Mouse (Mus musculus): ENCODE data around the gene Anapc2. TPM values are rescaled to one million over a fixed set of nuclear protein-coding genes. Genes with fewer than 3 reads are reported as not detected.

Gene Anapc2
- total RNA-seq (2012; rRNA removed) = 9.8 and 10.3 TPM in 2 replicates
- 10 to 100 TPM in 1 of 2 experiments, not detected in 1; 67.0 TPM for polyA plus RNA-seq (2012; ENCODE audit: insufficient read depth in 1 of 2, insufficient read length in 2 of 2, low read depth in 1 of 2, low replicate concordance in 2 of 2, missing spikeins in 1 of 2)

DNA sequence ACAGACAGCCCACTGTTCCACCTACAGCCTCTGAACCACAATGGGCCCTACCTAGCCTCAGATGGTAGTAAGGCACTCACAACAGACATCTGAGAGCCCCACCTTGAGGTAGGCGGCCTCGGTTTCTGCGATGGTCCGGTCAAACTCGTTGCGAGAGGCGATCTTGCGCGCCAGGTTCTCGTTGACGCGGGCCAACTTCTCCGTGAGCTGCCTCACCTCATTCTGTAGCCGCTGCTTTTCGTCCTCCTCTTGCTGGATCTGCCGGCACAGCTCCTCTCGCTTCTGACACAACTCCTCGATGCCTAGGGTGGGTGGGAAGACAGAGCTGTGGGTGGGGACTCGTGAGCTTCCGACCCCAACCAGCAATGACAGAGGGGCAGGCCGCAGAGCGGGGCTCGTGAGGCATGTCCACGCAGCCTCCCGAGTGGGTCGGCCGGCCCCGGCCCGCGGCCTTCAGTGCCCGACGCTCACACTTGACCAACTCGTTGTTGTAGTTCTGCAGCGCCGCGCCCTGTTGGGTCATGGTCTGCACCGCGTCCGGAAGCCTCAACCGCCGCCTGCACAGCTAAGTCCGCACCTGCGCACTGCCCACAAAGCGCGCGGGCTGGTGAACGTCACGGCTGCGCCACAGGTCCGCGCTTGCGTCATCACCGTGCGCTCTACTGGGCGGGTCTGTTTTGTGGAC lies at the start of gene Anapc2, which contains the start of gene Ssna1:
Anapc2 (plus strand) TSS at position 652 of the 685 bp plus-strand sequence.
Ssna1 (minus strand) TSS at position 612 of the 685 bp plus-strand sequence.
- Histone ChIP-seq H3K27ac (ENCODE audit: control insufficient read depth, low read depth, low read length) (peak within 1 kb of the TSS; percentile 60), H3K27me3 (ENCODE audit: control insufficient read depth in 1 of 2, insufficient read depth in 2 of 2, low read length in 2 of 2) (no peaks in the 10 kb centered on the region), H3K9me3 (replicated peaks; ENCODE audit: insufficient read depth, low read length) (no peaks in the 10 kb centered on the region), H3K4me3 (ENCODE audit: control insufficient read depth in 1 of 2, insufficient read depth in 1 of 2, low read depth in 2 of 2, low read length in 2 of 2) (peak within 1 kb of the TSS; percentile 76 to 87), H3K9ac (ENCODE audit: control insufficient read depth, low read depth, low read length, poor library complexity, severe bottlenecking) (peak within 1 kb of the TSS; percentile 84), H3K79me2 (ENCODE audit: control insufficient read depth, insufficient read depth, low read length, poor library complexity) (peaks cover 36% of the 10 kb centered on the region), H3K4me1 (ENCODE audit: control insufficient read depth in 1 of 2, insufficient read depth in 2 of 2, low read length in 2 of 2) (peaks cover 5 to 26% of the 10 kb centered on the region in 2 experiments), H3K36me3 (ENCODE audit: control insufficient read depth in 1 of 2, insufficient read depth in 2 of 2, low read length in 2 of 2) (peaks cover 1 to 26% of the 10 kb centered on the region in 2 experiments)
- peak; percentile 98 for DNase-seq (ENCODE audit: low read depth, low spot score)
- peak; percentile 59 for TF ChIP-seq TCF12 (IDR thresholded peaks at IDR 0.05; ENCODE audit: low read depth, low read length)
- TF ChIP-seq EP300 (IDR thresholded peaks at IDR 0.05; ENCODE audit: low read depth in 1 of 2, low read length in 2 of 2) = 0 out of 4 replicates have a peak, but pooled peaks of 1 of the 2 experiments have one; percentile 8
- TF ChIP-seq ELF1 (IDR thresholded peaks at IDR 0.05; ENCODE audit: low read depth, low read length) = peak; percentile 79
- 0 out of 2 replicates have a peak, but pooled peaks have one; percentile 25 for TF ChIP-seq GABPA (IDR thresholded peaks at IDR 0.05; ENCODE audit: low read depth, low read length)
- TF ChIP-seq KAT2A (conservative IDR thresholded peaks at IDR 0.05; ENCODE audit: low read depth, low read length) = no peak; the same call in 1 of the 2 replicates
- no peak for TF ChIP-seq MYC (IDR thresholded peaks at IDR 0.05; ENCODE audit: low read depth, low read length)
- TF ChIP-seq USF1 (IDR thresholded peaks at IDR 0.05; ENCODE audit: low read depth, low read length) = 0 out of 2 replicates have a peak, but pooled peaks have one; percentile 25
- peak; percentile 97 for TF ChIP-seq SIN3A (IDR thresholded peaks at IDR 0.05; ENCODE audit: low read length)
- peak; percentile 59; the same call in 1 of the 2 replicates for TF ChIP-seq ETS1 (IDR thresholded peaks at IDR 0.05; ENCODE audit: low read depth, low read length)
- TF ChIP-seq ZC3H11A (IDR thresholded peaks at IDR 0.05; ENCODE audit: low read depth, low read length) = 0 out of 2 replicates have a peak, but pooled peaks have one; percentile 8
- peak; percentile 85 for TF ChIP-seq NELFE (IDR thresholded peaks at IDR 0.05; ENCODE audit: low read depth, low read length)
- peak; percentile 63 for TF ChIP-seq MAX (IDR thresholded peaks at IDR 0.05; ENCODE audit: low read length)
- TF ChIP-seq BHLHE40 (IDR thresholded peaks at IDR 0.05; ENCODE audit: borderline replicate concordance, low read depth, low read length) = no peak
- TF ChIP-seq CTCF (IDR thresholded peaks at IDR 0.05 in 2 of 3, conservative IDR thresholded peaks at IDR 0.05 in 1 of 3; ENCODE audit: control insufficient read depth in 1 of 3, insufficient read depth in 1 of 3, low read depth in 2 of 3, low read length in 3 of 3, poor library complexity in 1 of 3, severe bottlenecking in 1 of 3) = peak in 2 of 3 experiments; percentile 21 to 24; a peak in 3 of 6 replicates
- TF ChIP-seq MAFK (IDR thresholded peaks at IDR 0.05; ENCODE audit: borderline replicate concordance, low read depth, low read length) = no peak
- TF ChIP-seq HCFC1 (IDR thresholded peaks at IDR 0.05; ENCODE audit: low read depth, low read length) = peak; percentile 93
- TF ChIP-seq POLR2A (IDR thresholded peaks at IDR 0.05; ENCODE audit: control insufficient read depth in 1 of 2, insufficient read depth in 1 of 2, low read depth in 1 of 2, low read length in 2 of 2, poor library complexity in 1 of 2) = peak; percentile 67 to 89
- TF ChIP-seq NRF1 (IDR thresholded peaks at IDR 0.05; ENCODE audit: insufficient read depth, low read depth, low read length, poor library complexity, severe bottlenecking) = peak; percentile 87
- no peak for TF ChIP-seq RCOR1 (IDR thresholded peaks at IDR 0.05; ENCODE audit: low read depth, low read length)
- TF ChIP-seq ZNF384 (IDR thresholded peaks at IDR 0.05; ENCODE audit: low read depth, low read length) = no peak
- peak; percentile 63 for TF ChIP-seq MYB (IDR thresholded peaks at IDR 0.05; ENCODE audit: low read depth, low read length)
- TF ChIP-seq MAZ (IDR thresholded peaks at IDR 0.05; ENCODE audit: low read depth, low read length) = no peak
- TF ChIP-seq TAL1 (IDR thresholded peaks at IDR 0.05; ENCODE audit: low read length) = no peak
- TF ChIP-seq POLR2AphosphoS5 (IDR thresholded peaks at IDR 0.05; ENCODE audit: borderline replicate concordance, low read depth, low read length) = no peak
- peak; percentile 82 for TF ChIP-seq MXI1 (IDR thresholded peaks at IDR 0.05; ENCODE audit: low read depth, low read length)
- TF ChIP-seq RAD21 (IDR thresholded peaks at IDR 0.05; ENCODE audit: low read depth, low read length) = no peak; the same call in 1 of the 2 replicates
- TF ChIP-seq ZMIZ1 (IDR thresholded peaks at IDR 0.05; ENCODE audit: low read depth, low read length) = peak; percentile 65; the same call in 1 of the 2 replicates
- no peak for TF ChIP-seq JUND (IDR thresholded peaks at IDR 0.05; ENCODE audit: low read depth, low read length)
- peak; percentile 92 for TF ChIP-seq POLR2AphosphoS2 (IDR thresholded peaks at IDR 0.05; ENCODE audit: low read length)
- no peak for TF ChIP-seq GATA1 (IDR thresholded peaks at IDR 0.05; ENCODE audit: low read depth, low read length)
